Mouse (Mus musculus): ENCODE results near the gene Ccnl2. TPM values are rescaled to one million over a fixed set of nuclear protein-coding genes. Genes with fewer than 3 reads are reported as not detected.

The Ccnl2 gene
- polyA plus RNA-seq, 1 experiment: 86.1 TPM

DNA sequence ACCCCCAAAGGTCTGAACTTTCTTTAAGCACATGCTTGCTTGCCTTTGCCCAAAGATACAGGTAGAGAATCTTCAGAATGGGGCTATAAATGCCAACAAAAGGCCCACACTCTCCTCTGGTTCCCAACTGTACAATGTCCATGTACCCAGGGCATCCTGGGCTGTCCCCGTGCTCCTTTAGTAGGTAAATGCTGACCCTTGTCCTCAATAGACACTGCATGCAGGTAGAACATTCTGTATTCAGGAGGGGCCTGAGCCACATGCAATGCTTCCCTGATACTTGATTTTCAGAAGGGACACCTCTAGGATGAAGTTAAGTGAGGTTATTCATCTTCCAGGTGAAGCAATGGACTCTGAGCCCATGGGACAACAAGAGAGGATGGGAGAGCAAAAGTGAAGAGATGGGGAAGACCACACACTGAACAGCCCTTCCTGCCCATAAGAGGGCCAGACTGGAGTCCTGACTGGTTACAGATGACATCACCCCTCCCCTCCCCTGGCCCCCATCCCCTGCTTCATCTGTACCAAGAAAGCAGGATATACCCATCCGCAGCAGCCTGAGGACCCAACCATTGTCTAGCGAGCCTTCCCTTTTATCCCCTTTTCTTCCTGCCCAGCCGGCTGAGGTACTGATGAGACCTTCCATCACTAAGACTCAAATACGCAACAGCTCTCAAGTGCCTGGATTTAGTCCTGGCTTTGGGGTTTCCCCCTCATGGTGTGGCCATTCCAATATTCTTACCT is 38.8 kb upstream of the Ccnl2 start:
- TF ChIP-seq EP300 (IDR thresholded peaks at IDR 0.05; ENCODE audit: insufficient read depth, low read depth, low read length) (no peak), POLR2A (IDR thresholded peaks at IDR 0.05; ENCODE audit: insufficient read depth, low read length) (no peak), CTCF (IDR thresholded peaks at IDR 0.05; ENCODE audit: low read depth, low read length) (no peak)
- Histone ChIP-seq H3K9me3 (replicated peaks; ENCODE audit: control insufficient read depth, insufficient read depth, low read length, poor library complexity, severe bottlenecking) (no peaks in the 10 kb centered on the region), H3K4me1 (ENCODE audit: control insufficient read depth, insufficient read depth, low read length) (peaks cover 7% of the 10 kb centered on the region), H3K27me3 (ENCODE audit: control insufficient read depth, insufficient read depth, low read length, poor library complexity, severe bottlenecking) (no peaks in the 10 kb centered on the region), H3K9ac (ENCODE audit: low read depth, poor library complexity, severe bottlenecking) (no peak overlapping the region), H3K4me3 (ENCODE audit: low read depth, low read length) (no peak overlapping the region), H3K36me3 (ENCODE audit: control insufficient read depth, insufficient read depth, low read length, poor library complexity, severe bottlenecking) (no peaks in the 10 kb centered on the region), H3K27ac (ENCODE audit: insufficient read depth, low read length) (no peak overlapping the region)

DNA sequence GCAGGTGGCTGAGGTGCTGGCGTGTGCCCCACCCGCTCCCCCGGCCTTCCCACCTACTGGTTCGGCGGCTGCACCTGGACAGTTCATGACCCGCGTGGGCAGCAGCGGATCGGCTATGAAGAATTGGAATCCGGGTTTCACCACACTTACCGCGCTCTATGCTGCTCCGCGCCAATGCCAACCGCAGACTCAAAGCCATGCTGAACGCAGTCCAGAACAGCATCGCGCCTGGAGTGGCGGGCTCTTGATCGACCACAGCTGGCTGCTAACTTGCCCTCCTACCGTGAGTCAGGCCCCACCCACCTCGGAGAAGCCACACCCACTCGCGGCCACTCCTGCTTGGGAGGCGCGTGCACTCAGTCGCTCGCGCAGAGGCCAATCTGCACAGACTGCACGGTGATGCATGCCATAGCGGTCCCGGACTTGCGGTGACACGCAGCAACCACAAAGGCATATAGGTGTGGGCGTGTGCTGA is 38.0 kb upstream of the Ccnl2 start, which contains the start of gene Vwa1:
Vwa1 (minus strand) TSS at position 419 of the 475 bp plus-strand sequence.
- Histone ChIP-seq H3K4me3 (ENCODE audit: low read depth, low read length) (peak within 1 kb of the TSS; percentile 43), H3K27me3 (ENCODE audit: control insufficient read depth, insufficient read depth, low read length, poor library complexity, severe bottlenecking) (no peaks in the 10 kb centered on the region), H3K9me3 (replicated peaks; ENCODE audit: control insufficient read depth, insufficient read depth, low read length, poor library complexity, severe bottlenecking) (no peaks in the 10 kb centered on the region), H3K9ac (ENCODE audit: low read depth, poor library complexity, severe bottlenecking) (no peak within 1 kb of the TSS), H3K4me1 (ENCODE audit: control insufficient read depth, insufficient read depth, low read length) (peaks cover 7% of the 10 kb centered on the region), H3K36me3 (ENCODE audit: control insufficient read depth, insufficient read depth, low read length, poor library complexity, severe bottlenecking) (no peaks in the 10 kb centered on the region), H3K27ac (ENCODE audit: insufficient read depth, low read length) (no peak within 1 kb of the TSS)
- TF ChIP-seq CTCF (IDR thresholded peaks at IDR 0.05; ENCODE audit: low read depth, low read length) (no peak), EP300 (IDR thresholded peaks at IDR 0.05; ENCODE audit: insufficient read depth, low read depth, low read length) (0 out of 2 replicates have a peak, but pooled peaks have one; percentile 16), POLR2A (IDR thresholded peaks at IDR 0.05; ENCODE audit: insufficient read depth, low read length) (no peak)

DNA sequence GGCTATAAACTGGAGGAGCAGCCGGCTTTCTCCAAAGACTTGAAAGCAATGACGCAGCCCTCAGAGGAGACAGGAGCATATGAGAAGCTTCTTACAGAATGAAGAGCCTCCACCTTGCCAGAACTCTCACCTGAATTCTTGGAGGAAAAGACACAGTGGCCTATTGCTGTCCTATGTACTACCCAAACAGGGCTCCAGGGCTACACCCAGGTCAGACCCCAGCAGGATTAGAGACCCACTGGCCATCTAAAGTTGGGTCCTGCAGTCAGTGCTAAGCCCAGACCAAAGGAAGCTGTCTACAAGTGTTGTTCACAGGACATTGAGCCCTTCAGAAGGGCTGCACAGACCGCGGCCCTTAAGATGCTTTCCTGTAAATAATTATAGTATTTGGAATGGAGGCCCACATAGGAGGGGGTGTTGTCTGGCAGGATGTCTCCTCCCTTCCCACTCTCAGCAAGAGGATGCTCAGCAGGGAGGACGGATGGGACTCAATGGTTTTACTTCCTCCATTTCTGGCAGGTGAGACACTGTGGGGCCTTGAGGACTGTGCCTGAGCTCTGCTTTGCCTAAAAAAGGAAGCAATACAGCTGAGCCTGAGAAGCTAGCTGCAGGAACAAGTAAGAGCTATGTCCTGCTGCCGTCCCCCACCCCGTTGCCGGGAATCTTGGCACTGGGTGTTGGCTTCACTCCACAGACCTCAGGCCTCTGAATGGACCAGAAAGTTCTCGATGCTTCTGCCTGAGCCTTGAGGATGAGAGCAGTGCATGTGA is 37.1 kb upstream of the Ccnl2 start:
- Histone ChIP-seq H3K4me1 (ENCODE audit: control insufficient read depth, insufficient read depth, low read length) (peaks cover 7% of the 10 kb centered on the region), H3K9ac (ENCODE audit: low read depth, poor library complexity, severe bottlenecking) (no peak overlapping the region), H3K9me3 (replicated peaks; ENCODE audit: control insufficient read depth, insufficient read depth, low read length, poor library complexity, severe bottlenecking) (no peaks in the 10 kb centered on the region), H3K27me3 (ENCODE audit: control insufficient read depth, insufficient read depth, low read length, poor library complexity, severe bottlenecking) (no peaks in the 10 kb centered on the region), H3K36me3 (ENCODE audit: control insufficient read depth, insufficient read depth, low read length, poor library complexity, severe bottlenecking) (no peaks in the 10 kb centered on the region), H3K27ac (ENCODE audit: insufficient read depth, low read length) (no peak overlapping the region), H3K4me3 (ENCODE audit: low read depth, low read length) (no peak overlapping the region)
- TF ChIP-seq CTCF (IDR thresholded peaks at IDR 0.05; ENCODE audit: low read depth, low read length) (no peak), POLR2A (IDR thresholded peaks at IDR 0.05; ENCODE audit: insufficient read depth, low read length) (no peak), EP300 (IDR thresholded peaks at IDR 0.05; ENCODE audit: insufficient read depth, low read depth, low read length) (no peak)

DNA sequence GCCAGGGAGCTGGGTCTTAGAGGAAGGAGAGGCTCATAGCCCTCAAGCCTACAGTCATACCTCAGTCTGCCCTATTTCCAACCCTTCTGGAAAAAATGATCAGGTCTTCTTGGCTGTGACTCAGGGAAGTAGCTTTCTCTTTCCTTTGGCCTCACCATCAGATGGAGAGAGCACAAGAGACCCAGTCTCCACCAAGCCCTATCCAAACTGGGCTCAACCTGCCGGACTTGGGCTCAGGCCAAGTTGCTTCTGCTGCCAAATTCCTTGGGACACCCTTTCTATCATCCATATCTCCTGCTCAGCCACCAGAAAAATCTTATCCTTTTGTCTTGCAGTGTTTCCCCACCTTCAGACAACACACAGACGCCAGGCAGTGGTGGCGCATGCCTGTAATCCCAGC is 36.4 kb upstream of the Ccnl2 start:
- no peak for TF ChIP-seq EP300 (IDR thresholded peaks at IDR 0.05; ENCODE audit: insufficient read depth, low read depth, low read length)
- no peak for TF ChIP-seq CTCF (IDR thresholded peaks at IDR 0.05; ENCODE audit: low read depth, low read length)
- no peak for TF ChIP-seq POLR2A (IDR thresholded peaks at IDR 0.05; ENCODE audit: insufficient read depth, low read length)
- no peak overlapping the region for H3K9ac ChIP-seq (ENCODE audit: low read depth, poor library complexity, severe bottlenecking)
- H3K27me3 ChIP-seq (ENCODE audit: control insufficient read depth, insufficient read depth, low read length, poor library complexity, severe bottlenecking): no peaks in the 10 kb centered on the region
- H3K9me3 ChIP-seq (replicated peaks; ENCODE audit: control insufficient read depth, insufficient read depth, low read length, poor library complexity, severe bottlenecking): no peaks in the 10 kb centered on the region
- H3K27ac ChIP-seq (ENCODE audit: insufficient read depth, low read length): no peak overlapping the region
- H3K36me3 ChIP-seq (ENCODE audit: control insufficient read depth, insufficient read depth, low read length, poor library complexity, severe bottlenecking): no peaks in the 10 kb centered on the region
- H3K4me3 ChIP-seq (ENCODE audit: low read depth, low read length): no peak overlapping the region
- peaks cover 7% of the 10 kb centered on the region for H3K4me1 ChIP-seq (ENCODE audit: control insufficient read depth, insufficient read depth, low read length)

GRCm38 (mm10) chr4:155776704-155777335 is 35.5 kb upstream of the Ccnl2 start:
- H3K27ac ChIP-seq (ENCODE audit: insufficient read depth, low read length): no peak overlapping the region

More at GRCm38 (mm10) chr4:155776704-155777335, 35.5 kb upstream of the Ccnl2 start:
- H3K9me3 ChIP-seq (replicated peaks; ENCODE audit: control insufficient read depth, insufficient read depth, low read length, poor library complexity, severe bottlenecking): no peaks in the 10 kb centered on the region
- H3K36me3 ChIP-seq (ENCODE audit: control insufficient read depth, insufficient read depth, low read length, poor library complexity, severe bottlenecking): no peaks in the 10 kb centered on the region
- no peak overlapping the region for H3K9ac ChIP-seq (ENCODE audit: low read depth, poor library complexity, severe bottlenecking)
- no peaks in the 10 kb centered on the region for H3K27me3 ChIP-seq (ENCODE audit: control insufficient read depth, insufficient read depth, low read length, poor library complexity, severe bottlenecking)
- no peak overlapping the region for H3K4me3 ChIP-seq (ENCODE audit: low read depth, low read length)
- TF ChIP-seq EP300 (IDR thresholded peaks at IDR 0.05; ENCODE audit: insufficient read depth, low read depth, low read length) (no peak), CTCF (IDR thresholded peaks at IDR 0.05; ENCODE audit: low read depth, low read length) (no peak), POLR2A (IDR thresholded peaks at IDR 0.05; ENCODE audit: insufficient read depth, low read length) (no peak)
- H3K4me1 ChIP-seq (ENCODE audit: control insufficient read depth, insufficient read depth, low read length): peaks cover 7% of the 10 kb centered on the region
